Mouse (Mus musculus): ENCODE measurements around the gene Surf1.

Gene Surf1

DNA sequence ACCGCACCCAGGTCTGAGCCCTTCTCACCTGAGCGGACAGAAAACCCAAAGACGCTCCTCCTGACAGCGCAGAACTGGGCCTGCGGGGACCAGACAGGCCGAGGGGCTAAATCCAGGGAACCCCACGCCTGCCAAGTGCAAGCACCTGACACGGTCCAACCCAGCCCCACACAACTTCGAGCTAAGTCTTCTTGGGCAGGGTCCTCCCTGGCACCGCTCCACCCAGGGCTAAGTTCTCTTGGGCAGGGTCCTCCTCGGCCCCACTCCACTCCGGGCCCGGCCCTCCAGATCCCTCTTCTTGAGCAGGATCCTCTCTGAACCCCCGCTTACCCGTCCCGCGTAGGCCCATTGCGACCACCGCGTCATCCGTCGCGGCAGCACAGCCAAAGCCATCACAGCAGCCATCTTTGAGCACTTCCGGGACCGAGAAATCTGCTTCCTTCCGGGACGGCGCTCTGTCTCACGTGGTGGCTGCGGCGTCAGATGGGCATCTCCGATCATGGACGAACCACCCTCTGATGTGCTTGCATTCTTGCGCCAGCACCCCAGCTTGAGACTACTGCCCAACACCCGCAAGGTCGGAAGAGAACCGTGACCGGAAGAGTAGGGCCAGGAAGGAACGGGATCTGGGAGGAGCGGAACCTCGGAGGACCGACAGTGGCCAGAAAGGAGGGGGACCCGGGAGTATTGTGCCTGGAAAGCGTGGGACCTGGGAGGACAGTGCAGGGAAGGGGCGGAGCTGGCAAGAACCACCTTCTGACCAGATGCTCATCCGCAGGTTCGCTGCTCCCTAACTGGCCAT, at the start of gene Surf1, which contains the start of gene Surf2:
Gene Surf1, minus strand, starts transcription at position 604 of the 802 bp plus-strand sequence.
Gene Surf2, plus strand, starts transcription at position 441 of the 802 bp plus-strand sequence.
- DNase-seq (ENCODE audit: low read depth, low spot score), result no peak

DNA sequence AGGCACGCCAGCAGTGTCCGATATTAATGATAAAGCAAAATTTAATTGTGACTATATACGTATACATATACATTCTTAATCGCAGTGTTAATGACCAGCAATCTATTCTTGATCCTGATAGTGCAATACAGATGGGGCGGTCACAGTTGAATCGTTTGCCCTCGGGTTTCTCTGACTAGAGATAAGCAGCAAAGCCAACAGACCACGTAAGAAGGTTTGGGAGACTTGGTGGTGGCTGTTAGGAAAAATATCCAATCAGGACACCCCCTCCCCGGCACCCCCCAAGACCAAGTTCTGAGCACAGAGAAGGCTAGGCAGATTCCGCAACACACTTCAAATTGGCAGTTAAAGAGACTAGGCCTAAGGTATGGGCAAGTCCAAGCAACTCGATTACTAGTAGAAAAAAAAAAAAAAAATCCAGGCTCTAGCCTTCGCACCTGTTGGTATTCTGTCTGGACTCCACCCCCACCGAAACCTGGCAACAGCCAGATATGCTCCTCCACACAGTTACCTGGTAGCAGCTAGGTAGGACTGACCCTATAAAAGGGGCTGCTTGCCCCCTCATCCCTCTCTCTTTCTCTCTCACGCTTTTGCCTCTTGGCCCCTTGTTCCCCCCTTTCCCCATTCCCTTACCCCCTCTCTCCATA, 48.5 kb upstream of the Surf1 start:
- DNase-seq (ENCODE audit: low read depth, low spot score), result no peak

DNA sequence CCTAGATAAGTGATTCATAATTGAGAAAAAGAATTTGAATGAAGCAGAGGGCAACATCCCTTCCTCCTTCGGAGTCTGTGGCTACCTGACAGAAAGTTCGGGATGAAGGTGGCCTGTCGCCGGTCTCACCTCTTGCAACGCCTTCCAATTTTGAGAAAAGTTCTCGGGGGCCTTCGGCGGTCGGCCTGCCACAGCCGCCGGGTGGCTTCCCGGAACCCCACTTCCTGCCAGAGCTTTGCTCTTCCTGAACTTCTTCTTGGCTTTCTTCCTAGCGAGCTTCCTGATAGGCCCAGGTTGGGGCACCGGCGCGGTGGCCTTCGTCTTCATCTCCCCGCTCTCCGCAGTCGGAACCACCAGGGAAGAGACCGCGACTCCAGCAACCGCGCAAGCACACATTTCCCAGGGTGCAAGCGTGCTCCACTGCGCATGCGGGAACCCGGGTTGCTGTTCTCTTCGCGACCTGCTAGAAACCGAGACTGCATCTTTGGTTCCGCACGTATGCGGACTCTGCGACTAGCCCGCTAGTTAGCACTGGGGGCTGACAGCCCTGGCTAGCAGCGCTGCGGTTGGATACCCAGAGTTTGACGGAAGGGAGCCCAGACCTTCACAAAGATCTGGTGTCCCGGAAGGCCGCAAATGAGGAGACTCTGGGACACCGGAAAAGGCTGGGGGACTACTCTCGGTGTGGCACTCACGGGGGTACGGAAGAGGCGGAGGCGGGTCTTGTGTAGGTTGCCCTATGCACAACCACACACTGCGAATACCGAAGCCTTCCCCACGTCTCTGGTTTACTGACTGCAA, 47.8 kb upstream of the Surf1 start, which contains the start of gene Rexo4:
Gene Rexo4, minus strand, starts transcription at position 464 of the 801 bp plus-strand sequence.
- DNase-seq (ENCODE audit: low read depth, low spot score), result peak; percentile 84

DNA sequence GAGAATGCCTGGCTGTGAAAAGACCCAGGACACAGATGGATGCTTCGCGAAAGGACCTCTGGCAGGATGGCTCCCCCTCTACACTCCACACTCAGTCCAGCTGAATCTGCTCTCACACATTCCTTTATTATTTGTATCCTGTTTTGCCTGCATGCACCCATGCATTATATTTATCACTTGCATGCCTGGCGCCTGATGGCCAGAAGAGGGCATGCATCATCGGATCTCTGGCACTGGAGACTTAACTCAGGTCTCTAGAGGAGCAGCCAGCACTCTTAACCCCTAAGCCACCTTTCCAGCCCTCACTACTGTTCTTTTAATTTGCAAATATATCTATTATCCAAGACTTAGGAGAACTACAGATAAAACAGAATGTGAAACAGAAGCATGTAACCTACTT, 44.4 kb upstream of the Surf1 start:
- DNase-seq (ENCODE audit: low read depth, low spot score), result no peak

GRCm38 (mm10) chr2:26957488-26957859, 41.1 kb upstream of the Surf1 start:
- DNase-seq (ENCODE audit: low read depth, low spot score), result no peak

GRCm38 (mm10) chr2:26956811-26957487, 40.6 kb upstream of the Surf1 start:
- DNase-seq (ENCODE audit: low read depth, low spot score), result no peak

DNA sequence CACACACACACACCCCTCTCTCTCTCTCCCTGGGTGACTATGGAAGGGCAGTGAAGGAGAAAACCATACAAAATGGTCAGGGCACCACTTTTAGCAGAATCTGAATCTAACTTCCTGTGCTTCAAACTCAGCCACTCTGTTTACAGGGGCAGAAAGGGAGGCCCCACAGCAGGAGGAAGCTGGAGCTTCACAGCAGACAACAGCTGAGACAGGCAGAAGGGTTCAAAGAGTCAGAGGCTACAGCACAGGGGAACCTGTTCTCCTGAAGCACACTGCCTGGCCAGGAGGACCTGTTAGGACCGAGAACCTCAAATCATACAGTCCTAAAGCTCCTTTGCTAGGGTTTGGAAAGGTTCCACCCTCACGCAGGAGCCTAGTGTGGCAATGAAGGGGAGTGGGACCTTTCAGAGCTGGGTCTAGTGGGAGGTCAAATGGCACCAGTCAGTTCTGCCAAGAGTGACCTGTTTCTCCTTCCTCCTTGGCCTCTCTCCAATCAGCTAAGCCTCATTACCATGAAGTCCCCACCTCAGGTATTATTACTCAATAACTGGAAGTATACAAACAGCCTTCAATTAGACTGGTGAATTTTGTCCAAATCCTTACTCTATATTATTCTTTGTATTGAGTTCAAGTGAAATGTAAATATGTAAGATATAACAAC, 38.5 kb upstream of the Surf1 start:
- no peak for DNase-seq (ENCODE audit: low read depth, low spot score)

GRCm38 (mm10) chr2:26952866-26953265, 36.5 kb upstream of the Surf1 start:
- DNase-seq (ENCODE audit: low read depth, low spot score), result no peak

- no peak for DNase-seq (ENCODE audit: low read depth, low spot score)
These were observed 35.9 kb upstream of the Surf1 start for GRCm38 (mm10) chr2:26952193-26952592.

GRCm38 (mm10) chr2:26951346-26951905, 35.1 kb upstream of the Surf1 start:
- no peak for DNase-seq (ENCODE audit: low read depth, low spot score)

- DNase-seq (ENCODE audit: low read depth, low spot score), result no peak
These were observed 34.1 kb upstream of the Surf1 start for GRCm38 (mm10) chr2:26950411-26950810.

DNA sequence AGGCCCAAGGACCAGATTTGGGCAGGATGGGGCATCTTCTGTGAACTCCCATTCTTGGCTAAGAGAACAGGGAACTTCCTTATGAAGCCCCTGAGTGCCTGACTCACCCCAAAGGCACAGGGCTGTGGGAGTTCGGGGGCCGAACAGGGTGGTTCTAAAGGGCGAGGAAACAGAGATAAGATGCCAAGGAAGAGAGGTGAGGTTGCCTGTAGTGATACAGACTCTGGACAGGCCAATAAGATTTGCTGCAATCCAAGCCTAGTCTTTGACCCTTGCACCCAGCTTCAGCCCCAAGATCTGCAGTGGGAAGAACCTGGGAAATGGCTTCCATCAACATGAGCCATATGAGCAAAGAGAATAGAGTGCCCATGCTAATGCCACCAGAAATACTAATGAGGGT, 26.9 kb upstream of the Surf1 start:
- no peak for DNase-seq (ENCODE audit: low read depth, low spot score)

GRCm38 (mm10) chr2:26941539-26941938, 25.2 kb upstream of the Surf1 start:
- DNase-seq (ENCODE audit: low read depth, low spot score), result no peak

- no peak for DNase-seq (ENCODE audit: low read depth, low spot score)
These were observed 20.1 kb upstream of the Surf1 start for GRCm38 (mm10) chr2:26936425-26936824.

DNA sequence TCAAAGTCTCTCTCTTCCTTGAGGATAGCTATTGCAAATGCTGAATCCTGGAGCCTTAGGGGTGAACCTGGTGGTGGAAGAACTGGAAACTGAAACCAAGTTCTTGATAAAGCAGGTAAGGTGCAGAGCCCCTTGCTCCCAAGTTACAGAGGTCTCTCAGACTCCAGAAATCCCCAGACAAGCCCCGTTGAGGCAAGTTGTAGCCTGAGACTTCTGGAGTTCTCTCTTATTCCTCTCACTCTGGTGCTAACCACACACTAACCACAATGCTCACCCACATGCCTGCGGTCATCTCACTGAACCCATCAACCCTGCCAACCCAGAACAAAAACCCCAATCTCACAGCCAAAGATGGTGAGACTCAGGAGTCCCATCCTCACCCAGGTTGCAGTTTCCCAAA, 19.0 kb upstream of the Surf1 start:
- DNase-seq (ENCODE audit: low read depth, low spot score), result no peak

- DNase-seq (ENCODE audit: low read depth, low spot score), result peak; percentile 86
These were observed 17.1 kb upstream of the Surf1 start, which contains the start of the genes Surf4 and Stkld1 for GRCm38 (mm10) chr2:26933304-26934055. Gene Surf4, minus strand, starts transcription at chr2:26933928. Gene Stkld1, plus strand, starts transcription at chr2:26934047.

DNA sequence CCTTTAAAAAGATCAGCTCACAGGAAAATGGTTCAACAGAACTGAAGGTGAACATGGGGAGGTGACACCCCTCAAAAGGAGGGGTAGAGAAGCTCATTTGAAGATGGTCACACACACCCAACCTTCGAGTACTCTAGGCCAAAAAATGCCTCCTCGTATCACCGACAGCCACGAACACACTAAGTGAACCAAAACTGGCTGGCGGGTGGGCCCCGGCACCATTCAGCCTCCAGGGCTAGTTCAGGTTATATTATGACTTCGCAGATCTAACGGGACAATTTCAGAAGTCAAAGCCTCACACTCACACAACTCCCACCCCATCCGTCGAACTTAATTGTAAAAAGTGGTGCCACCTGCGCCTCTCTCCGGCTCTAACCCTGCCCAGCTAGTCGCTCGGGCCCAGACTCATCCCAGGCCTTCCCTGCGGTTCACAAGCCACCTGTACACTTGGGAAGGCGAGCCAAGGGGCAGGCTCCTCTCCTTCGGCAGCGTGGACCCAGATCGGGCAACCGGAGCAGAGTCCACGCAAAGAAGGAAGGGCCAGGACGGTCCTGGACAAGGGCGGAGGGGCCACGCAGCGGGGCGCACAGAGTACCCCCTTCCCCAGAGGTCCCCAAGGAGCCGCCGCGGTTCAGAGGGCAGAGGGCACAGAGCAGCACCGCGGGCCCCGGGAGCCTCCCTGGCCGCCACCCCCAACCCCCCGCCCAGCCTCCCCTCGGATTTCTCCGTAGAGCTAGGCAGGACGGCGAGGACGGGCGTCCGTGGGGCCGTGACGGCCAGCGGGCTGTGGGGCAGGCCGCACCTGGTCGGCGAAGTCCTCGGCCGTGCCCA, 16.4 kb upstream of the Surf1 start:
- DNase-seq (ENCODE audit: low read depth, low spot score), result no peak

DNA sequence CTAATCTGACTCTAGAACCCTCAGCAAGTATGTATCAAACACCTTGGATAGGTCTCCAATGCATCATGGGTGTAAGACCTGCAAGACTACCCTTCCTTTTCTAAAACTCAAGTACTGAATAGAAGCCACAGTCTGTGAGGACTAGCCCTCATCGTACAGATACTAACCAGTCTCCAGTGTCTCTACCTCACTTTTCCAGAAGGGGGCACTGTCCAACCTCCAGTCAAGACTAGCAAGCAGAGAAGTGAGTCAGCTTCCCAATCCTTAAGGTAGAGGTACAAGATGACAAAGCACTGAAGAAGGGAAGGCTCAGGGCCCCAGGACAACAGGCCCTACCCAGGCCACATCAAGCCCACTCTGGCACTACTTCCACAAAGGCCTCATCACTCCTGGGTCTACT, 14.1 kb upstream of the Surf1 start:
- no peak for DNase-seq (ENCODE audit: low read depth, low spot score)
